Mouse (Mus musculus) limb, embryonic 15.5 days (tissue): ENCODE results near the gene Hist1h1b. TPM values are rescaled to one million over a fixed set of nuclear protein-coding genes. Genes with fewer than 3 reads are reported as not detected.
"Not testable (repeated sequence)": the region's sequence is repeated elsewhere in the genome, so short reads cannot be mapped to it uniquely, and the experiment has no call there.

Source experiments
- ATAC-seq: fragments of 200-750 bp; cut with Nextera tagmentation; 2 replicates; pipeline ENCODE4 v1.8.0; 2017; ENCODE audit warnings: low read depth, moderate TSS enrichment; ENCODE audit not compliant: insufficient number of reproducible peaks, low FRiP score, low TSS enrichment
- H3K27ac ChIP-seq: fragments of 300-500 bp; sonication (generic); 2 replicates; pipeline ENCODE4 v1.5.1; 2015; ENCODE audit warnings: moderate library complexity, mild to moderate bottlenecking, inconsistent platforms
- H3K27me3 ChIP-seq: fragments of 300-500 bp; sonication (generic); 2 replicates; pipeline ENCODE4 v1.6.1; 2015; ENCODE audit warnings: inconsistent platforms
- H3K36me3 ChIP-seq: fragments of 300-500 bp; sonication (generic); 2 replicates; pipeline ENCODE4 v1.6.1; 2015; ENCODE audit warnings: inconsistent platforms
- H3K4me1 ChIP-seq: fragments of 300-500 bp; sonication (generic); 2 replicates; pipeline ENCODE4 v1.6.1; 2015; ENCODE audit warnings: inconsistent platforms
- H3K4me2 ChIP-seq: fragments of 300-500 bp; sonication (generic); 2 replicates; pipeline ENCODE4 v1.6.1; 2015; ENCODE audit warnings: mild to moderate bottlenecking, inconsistent platforms
- H3K4me3 ChIP-seq: fragments of 300-500 bp; sonication (generic); 2 replicates; pipeline ENCODE4 v1.5.1; 2015; ENCODE audit warnings: mild to moderate bottlenecking, inconsistent platforms
- H3K9ac ChIP-seq: fragments of 300-500 bp; sonication (generic); 2 replicates; pipeline ENCODE4 v1.6.1; 2015; ENCODE audit warnings: inconsistent platforms
- H3K9me3 ChIP-seq: fragments of 300-500 bp; sonication (generic); 2 replicates; pipeline ENCODE4 v1.6.1; 2016; ENCODE audit warnings: inconsistent platforms
- WGBS: fragments of 180-500 bp; shearing (Covaris S2); methylation state at CpG from one replicate; pipeline ENCODE4 v1.1.7; 2015; 5-methylcytosine and 5-hydroxymethylcytosine counted together
- polyA plus RNA-seq: library from polyadenylated mRNA; unstranded; fragments of >200 nt; fragmentation: Nextera tagmentation; extraction: Ambion mirVana; gene quantifications from 2 replicates; pipeline ENCODE4 v1.2.1, GENCODE M21; 2015

Hist1h1b gene
- 21.1 and 23.5 TPM in 2 replicates for polyA plus RNA-seq

- peak within 1 kb of the TSS; percentile 95 for H3K27ac ChIP-seq
- peak within 1 kb of the TSS; percentile 76 for H3K9ac ChIP-seq
Measured at GRCm38 (mm10) chr13:21779767-21780731, at the start of gene Hist1h1b. Hist1h1b (minus strand) TSS chr13:21780625.

GRCm38 (mm10) chr13:21828511-21828910 is 48.1 kb upstream of the Hist1h1b start:
- Histone ChIP-seq H3K9me3 (no peaks in the 10 kb centered on the region), H3K27ac (no peak overlapping the region)
- WGBS: 82% methylated on average over 3 of the region's 3 CpGs

More at GRCm38 (mm10) chr13:21779767-21780731, at the start of gene Hist1h1b:
- no peaks in the 10 kb centered on the region for H3K27me3 ChIP-seq
- H3K9me3 ChIP-seq: no peaks in the 10 kb centered on the region
- no peaks in the 10 kb centered on the region for H3K36me3 ChIP-seq
- H3K4me3 ChIP-seq: peak within 1 kb of the TSS; percentile 51
- under 1% methylated on average over 44 of the region's 44 CpGs for WGBS
- peak within 1 kb of the TSS; percentile 90 for H3K4me2 ChIP-seq
- ATAC-seq: peak; percentile 53
- H3K4me1 ChIP-seq: peaks cover 33% of the 10 kb centered on the region

GRCm38 (mm10) chr13:21820082-21820890 is 39.9 kb upstream of the Hist1h1b start:
- H3K4me2 ChIP-seq, H3K4me1 ChIP-seq, H3K27ac ChIP-seq, H3K36me3 ChIP-seq, H3K9ac ChIP-seq, H3K27me3 ChIP-seq, ATAC-seq, H3K4me3 ChIP-seq, H3K9me3 ChIP-seq: not testable (repeated sequence)
- WGBS: 73% methylated on average over 8 of the region's 16 CpGs

More at GRCm38 (mm10) chr13:21828511-21828910, 48.1 kb upstream of the Hist1h1b start:
- Histone ChIP-seq H3K4me1 (no peaks in the 10 kb centered on the region), H3K9ac (no peak overlapping the region), H3K27me3 (no peaks in the 10 kb centered on the region), H3K36me3 (no peaks in the 10 kb centered on the region), H3K4me2 (no peak overlapping the region), H3K4me3 (no peak overlapping the region)
- no peak for ATAC-seq

GRCm38 (mm10) chr13:21812092-21812491 is 31.7 kb upstream of the Hist1h1b start:
- peak overlapping the region; percentile 19 for H3K4me3 ChIP-seq
- not testable (repeated sequence) for H3K9ac ChIP-seq, H3K36me3 ChIP-seq, H3K27ac ChIP-seq, H3K4me1 ChIP-seq, H3K9me3 ChIP-seq, H3K27me3 ChIP-seq
- WGBS: 0% methylated on average over 14 of the region's 14 CpGs
- peak; percentile 40; the same call in 1 of the 2 replicates for ATAC-seq
- peak overlapping the region; percentile 33 for H3K4me2 ChIP-seq

- H3K27ac ChIP-seq, H3K27me3 ChIP-seq, H3K9me3 ChIP-seq, H3K36me3 ChIP-seq, H3K4me1 ChIP-seq, H3K9ac ChIP-seq: not testable (repeated sequence)
- ATAC-seq: peak; percentile 59
- Histone ChIP-seq H3K4me3 (peak within 1 kb of the TSS; percentile 19), H3K4me2 (peak within 1 kb of the TSS; percentile 33)
- no CpG with 5 or more reads among the region's 24 CpGs for WGBS
Measured at GRCm38 (mm10) chr13:21811539-21811938, 31.1 kb upstream of the Hist1h1b start, which contains the start of gene Hist1h4m. Hist1h4m (plus strand) TSS chr13:21811746.

GRCm38 (mm10) chr13:21811074-21811473 is 30.6 kb upstream of the Hist1h1b start:
- not testable (repeated sequence) for H3K27ac ChIP-seq, H3K36me3 ChIP-seq, H3K4me3 ChIP-seq, H3K9me3 ChIP-seq, ATAC-seq, H3K4me1 ChIP-seq, H3K27me3 ChIP-seq, H3K4me2 ChIP-seq, H3K9ac ChIP-seq
- no CpG with 5 or more reads among the region's 8 CpGs for WGBS

GRCm38 (mm10) chr13:21810073-21810472 is 29.6 kb upstream of the Hist1h1b start, which contains the start of the genes Hist1h2bq and Hist1h2ao:
Hist1h2bq (minus strand) TSS chr13:21810197.
Hist1h2ao (plus strand) TSS chr13:21810465.
- not testable (repeated sequence) for H3K36me3 ChIP-seq, H3K27ac ChIP-seq, H3K4me1 ChIP-seq, H3K9ac ChIP-seq, H3K27me3 ChIP-seq, H3K9me3 ChIP-seq, H3K4me3 ChIP-seq, H3K4me2 ChIP-seq
- peak; percentile 96 for ATAC-seq
- WGBS: no CpG with 5 or more reads among the region's 23 CpGs

- ATAC-seq: peak; percentile 14; the same call in 1 of the 2 replicates
- H3K4me1 ChIP-seq, H3K4me3 ChIP-seq, H3K4me2 ChIP-seq, H3K36me3 ChIP-seq, H3K27me3 ChIP-seq, H3K9me3 ChIP-seq, H3K9ac ChIP-seq, H3K27ac ChIP-seq: not testable (repeated sequence)
- no CpG with 5 or more reads among the region's 4 CpGs for WGBS
Measured at GRCm38 (mm10) chr13:21803058-21803457, 22.6 kb upstream of the Hist1h1b start.

- not testable (repeated sequence) for H3K4me1 ChIP-seq, H3K9ac ChIP-seq, H3K4me2 ChIP-seq, H3K27ac ChIP-seq, H3K4me3 ChIP-seq, H3K27me3 ChIP-seq, H3K36me3 ChIP-seq, H3K9me3 ChIP-seq, ATAC-seq
Measured at GRCm38 (mm10) chr13:21797163-21797562, 16.7 kb upstream of the Hist1h1b start.

- Histone ChIP-seq H3K4me1 (peaks cover 4% of the 10 kb centered on the region), H3K36me3 (no peaks in the 10 kb centered on the region), H3K9me3 (no peaks in the 10 kb centered on the region), H3K4me3 (no peak overlapping the region), H3K27ac (no peak overlapping the region), H3K27me3 (no peaks in the 10 kb centered on the region), H3K4me2 (no peak overlapping the region), H3K9ac (no peak overlapping the region)
- 87% methylated on average over 7 of the region's 7 CpGs for WGBS
- no peak for ATAC-seq
Measured at GRCm38 (mm10) chr13:21795584-21795983, 15.2 kb upstream of the Hist1h1b start.

GRCm38 (mm10) chr13:21790601-21791283 is 10.3 kb upstream of the Hist1h1b start:
- WGBS: 10% methylated on average over 18 of the region's 18 CpGs
- Histone ChIP-seq H3K27ac (no peak overlapping the region), H3K9me3 (no peaks in the 10 kb centered on the region), H3K4me3 (peak overlapping the region; percentile 8), H3K36me3 (no peaks in the 10 kb centered on the region), H3K4me2 (peak overlapping the region; percentile 35), H3K27me3 (no peaks in the 10 kb centered on the region), H3K4me1 (peaks cover 11% of the 10 kb centered on the region), H3K9ac (0 out of 2 replicates have a peak overlapping the region, but pooled peaks have one; percentile 18)
- ATAC-seq: no peak
